Mouse (Mus musculus): ENCODE measurements around the gene Ubxn4. TPM values are rescaled to one million over a fixed set of nuclear protein-coding genes. Genes with fewer than 3 reads are reported as not detected.

Ubxn4 gene
- polyA plus RNA-seq, 1 experiment from 2014 or later, result 73.6 TPM

GRCm38 (mm10) chr1:128323026-128323643 is 79.4 kb downstream of the Ubxn4 start:
- no peaks in the 10 kb centered on the region for H3K27me3 ChIP-seq (replicated peaks)
- H3K27ac ChIP-seq, result no peak overlapping the region
- no peaks in the 10 kb centered on the region for H3K4me1 ChIP-seq
- 94% methylated on average over 8 of the region's 8 CpGs for WGBS
- H3K9me3 ChIP-seq, result no peaks in the 10 kb centered on the region
- no peak overlapping the region for H3K4me2 ChIP-seq (replicated peaks)
- no peak for ATAC-seq (ENCODE audit: low FRiP score, low read depth)
- no peak overlapping the region for H3K9ac ChIP-seq
- no peak overlapping the region for H3K4me3 ChIP-seq
- peaks cover 9% of the 10 kb centered on the region; the same call in 1 of the 2 replicates for H3K36me3 ChIP-seq

GRCm38 (mm10) chr1:128324776-128325175 is 81.0 kb downstream of the Ubxn4 start:
- Histone ChIP-seq H3K4me3 (no peak overlapping the region), H3K27me3 (replicated peaks) (no peaks in the 10 kb centered on the region), H3K27ac (no peak overlapping the region), H3K9ac (no peak overlapping the region), H3K4me1 (no peaks in the 10 kb centered on the region), H3K4me2 (replicated peaks) (no peak overlapping the region), H3K36me3 (peaks cover 12% of the 10 kb centered on the region; the same call in 1 of the 2 replicates), H3K9me3 (no peaks in the 10 kb centered on the region)
- WGBS, result 84% methylated on average over 2 of the region's 2 CpGs
- no peak for ATAC-seq (ENCODE audit: low FRiP score, low read depth)

- WGBS, result 96% methylated on average over 1 of the region's 1 CpGs
- H3K4me2 ChIP-seq (replicated peaks), result no peak overlapping the region
- ATAC-seq (ENCODE audit: low FRiP score, low read depth), result no peak
- no peak overlapping the region for H3K9ac ChIP-seq
- H3K9me3 ChIP-seq, result no peaks in the 10 kb centered on the region
- no peaks in the 10 kb centered on the region for H3K27me3 ChIP-seq (replicated peaks)
- peaks cover 21% of the 10 kb centered on the region for H3K36me3 ChIP-seq
- H3K27ac ChIP-seq, result no peak overlapping the region
- H3K4me3 ChIP-seq, result no peak overlapping the region
- H3K4me1 ChIP-seq, result no peaks in the 10 kb centered on the region
These were observed 83.4 kb downstream of the Ubxn4 start for GRCm38 (mm10) chr1:128327165-128327564.

GRCm38 (mm10) chr1:128328218-128328617 is 84.5 kb downstream of the Ubxn4 start, which contains the start of gene Lct:
Lct (minus strand) TSS chr1:128328318.
- no peak for ATAC-seq (ENCODE audit: low FRiP score, low read depth)
- 87% methylated on average over 3 of the region's 3 CpGs for WGBS
- no peak within 1 kb of the TSS for H3K9ac ChIP-seq
- H3K27me3 ChIP-seq (replicated peaks), result no peaks in the 10 kb centered on the region
- no peak within 1 kb of the TSS for H3K27ac ChIP-seq
- no peaks in the 10 kb centered on the region for H3K9me3 ChIP-seq
- H3K4me3 ChIP-seq, result no peak within 1 kb of the TSS
- H3K36me3 ChIP-seq, result peaks cover 32% of the 10 kb centered on the region
- H3K4me1 ChIP-seq, result no peaks in the 10 kb centered on the region
- H3K4me2 ChIP-seq (replicated peaks), result no peak within 1 kb of the TSS

MicroRNAs within 50 kb of the gene (microRNA counts, 519-probe panel; counts per million panel counts)
- 2,245 counts per million, percentile 69 among the panel's probes with 10 or more counts for microRNA mmu-miR-128

Small RNA genes within 50 kb of the gene (microRNA-seq; reads per million reads assigned to microRNA genes)
- 246 reads per million, percentile 62 among the genes with 10 or more reads in this experiment for gene Mir128-1

Other genes starting within 250 kb of the Ubxn4 start
- 8.2 and 8.4 TPM in 2 replicates for gene Zranb3, start 140.9 kb upstream of the Ubxn4 start, polyA plus RNA-seq (2016; fragmentation: Nextera tagmentation; extraction: Ambion mirVana)
- gene R3hdm1, start 140.7 kb upstream of the Ubxn4 start, polyA plus RNA-seq (2016; fragmentation: Nextera tagmentation; extraction: Ambion mirVana), result 79.3 and 91.4 TPM in 2 replicates
- 0.04 and 0.08 TPM in 2 replicates for gene Lct, start 84.4 kb downstream of the Ubxn4 start, polyA plus RNA-seq (2016; fragmentation: Nextera tagmentation; extraction: Ambion mirVana)
- 165 and 173 TPM in 2 replicates for gene Mcm6, start 115.7 kb downstream of the Ubxn4 start, polyA plus RNA-seq (2016; fragmentation: Nextera tagmentation; extraction: Ambion mirVana)
- gene Dars, start 173.4 kb downstream of the Ubxn4 start, polyA plus RNA-seq (2016; fragmentation: Nextera tagmentation; extraction: Ambion mirVana), result 179 and 185 TPM in 2 replicates

Measured in neural tube, embryonic 12.5 days (tissue).